21 mouse cellular contexts compared by ENCODE assay signal in the genomic region with DNA sequence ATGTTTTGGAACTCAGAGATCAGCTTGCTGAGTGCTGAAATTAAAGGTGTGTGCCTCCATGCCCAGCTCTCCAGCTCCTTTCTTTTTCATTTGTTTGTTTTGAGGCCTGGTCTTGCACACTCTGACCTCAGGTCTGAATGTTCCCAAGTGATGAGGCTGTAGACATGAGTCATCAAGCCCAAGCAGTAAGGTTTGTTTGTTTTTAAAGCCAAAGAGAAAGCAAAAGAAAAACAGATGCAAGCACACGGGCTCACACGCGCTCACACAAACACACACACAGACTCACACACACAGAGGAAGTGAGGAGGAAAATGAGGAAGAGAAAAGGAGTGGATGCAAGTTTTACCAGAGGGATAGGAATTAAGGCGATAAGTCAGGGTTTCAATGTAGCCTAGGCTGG. TPM values are rescaled to one million over a fixed set of nuclear protein-coding genes. Genes with fewer than 3 reads are reported as not detected.
DNase-seq lines count a peak whose midpoint lies in the region; ATAC-seq and TF ChIP-seq lines count a peak whose summit lies in the region.
"Had no signal": no experiment of that assay in that cellular context is flagged by ENCODE, and none has a peak within 500 bp of the region (broad histone marks: within the 10 kb centered on the region; RNA-seq: fewer than 3 reads in every experiment).

No protein-coding gene starts in this region.

- H3K27ac ChIP-seq in liver, adult 2 months (replicated peaks; ENCODE audit: insufficient read depth, low read depth, low read length), result peak overlapping the region; percentile 44
- no peak overlapping the region; the same call in 1 of the 2 replicates for H3K27ac ChIP-seq in liver, embryonic 12.5 days
- peak overlapping the region; percentile 15; the same call in 1 of the 2 replicates for H3K27ac ChIP-seq in bone marrow macrophage, adult 2 months (ENCODE audit: insufficient read depth, low read depth, low read length)
- H3K27ac ChIP-seq in small intestine, adult 2 months (ENCODE audit: insufficient read depth, low read depth, low read length), result peak overlapping the region; percentile 16; the same call in 1 of the 2 replicates
- H3K27ac ChIP-seq in embryonic facial prominence, embryonic 10.5 days (replicated peaks), result no peak overlapping the region
- H3K27ac ChIP-seq in hindbrain, embryonic 11.5 days (ENCODE audit: low read depth, low read length), result no peak overlapping the region
- H3K27ac ChIP-seq: embryonic facial prominence, embryonic 13.5 days; heart, adult 2 months; hindbrain, embryonic 12.5 days; limb, embryonic 12.5 days; midbrain, embryonic 13.5 days; neural tube, embryonic 13.5 days had no signal

- H3K4me3 ChIP-seq in liver, adult 2 months (ENCODE audit: insufficient read depth, low read depth, low read length), result no peak overlapping the region
- H3K4me3 ChIP-seq in liver, embryonic 12.5 days, result no peak overlapping the region
- H3K4me3 ChIP-seq in bone marrow macrophage, adult 2 months (ENCODE audit: insufficient read depth, low read length), result no peak overlapping the region
- no peak overlapping the region for H3K4me3 ChIP-seq in small intestine, adult 2 months (ENCODE audit: low read depth, low read length)
- H3K4me3 ChIP-seq in embryonic facial prominence, embryonic 10.5 days, result no peak overlapping the region
- no peak overlapping the region for H3K4me3 ChIP-seq in hindbrain, embryonic 11.5 days (ENCODE audit: low read depth, low read length)
- H3K4me3 ChIP-seq: embryonic facial prominence, embryonic 13.5 days; heart, adult 2 months; hindbrain, embryonic 12.5 days; limb, embryonic 12.5 days; midbrain, embryonic 13.5 days; neural tube, embryonic 13.5 days had no signal

- no peaks in the 10 kb centered on the region for H3K79me2 ChIP-seq in liver, adult 2 months (ENCODE audit: control insufficient read depth, insufficient read depth, low read length)

- peaks cover 65% of the 10 kb centered on the region for H3K36me3 ChIP-seq in liver, adult 2 months (ENCODE audit: control insufficient read depth, insufficient read depth, low read length)
- peaks cover 96% of the 10 kb centered on the region for H3K36me3 ChIP-seq in liver, embryonic 12.5 days
- H3K36me3 ChIP-seq in small intestine, adult 2 months (ENCODE audit: control insufficient read depth, insufficient read depth, low read length), result peaks cover 71% of the 10 kb centered on the region
- H3K36me3 ChIP-seq in embryonic facial prominence, embryonic 10.5 days (replicated peaks), result peaks cover 98% of the 10 kb centered on the region
- peaks cover 5% of the 10 kb centered on the region for H3K36me3 ChIP-seq in hindbrain, embryonic 11.5 days (ENCODE audit: control insufficient read depth, insufficient read depth, low read length)

- no peak for TF ChIP-seq POLR2A in liver, adult 2 months (IDR thresholded peaks at IDR 0.05; ENCODE audit: extremely low read depth, insufficient read depth, low read length)
- TF ChIP-seq POLR2A in bone marrow macrophage, adult 2 months (IDR thresholded peaks at IDR 0.05; ENCODE audit: borderline replicate concordance, low read depth, low read length), result no peak
- TF ChIP-seq POLR2A in small intestine, adult 2 months (IDR thresholded peaks at IDR 0.05; ENCODE audit: low read depth, low read length), result no peak

- no peaks in the 10 kb centered on the region for H3K9me3 ChIP-seq in liver, embryonic 12.5 days (replicated peaks)
- no peaks in the 10 kb centered on the region for H3K9me3 ChIP-seq in embryonic facial prominence, embryonic 10.5 days
- no peaks in the 10 kb centered on the region for H3K9me3 ChIP-seq in hindbrain, embryonic 11.5 days (ENCODE audit: control insufficient read depth, low read length)
- H3K9me3 ChIP-seq: embryonic facial prominence, embryonic 13.5 days; hindbrain, embryonic 12.5 days; limb, embryonic 12.5 days; midbrain, embryonic 13.5 days; neural tube, embryonic 13.5 days had no signal

- no peak overlapping the region for H3K9ac ChIP-seq in liver, adult 2 months (ENCODE audit: low read depth, low read length)
- no peak overlapping the region for H3K9ac ChIP-seq in liver, embryonic 12.5 days
- no peak overlapping the region for H3K9ac ChIP-seq in hindbrain, embryonic 11.5 days (ENCODE audit: low read depth, low read length)
- H3K9ac ChIP-seq: embryonic facial prominence, embryonic 13.5 days; hindbrain, embryonic 12.5 days; limb, embryonic 12.5 days; midbrain, embryonic 13.5 days; neural tube, embryonic 13.5 days had no signal

- H3K4me2 ChIP-seq in liver, embryonic 12.5 days, result no peak overlapping the region
- H3K4me2 ChIP-seq in hindbrain, embryonic 11.5 days (replicated peaks; ENCODE audit: low read depth, low read length), result no peak overlapping the region
- H3K4me2 ChIP-seq: embryonic facial prominence, embryonic 13.5 days; hindbrain, embryonic 12.5 days; limb, embryonic 12.5 days; midbrain, embryonic 13.5 days; neural tube, embryonic 13.5 days had no signal

- no peaks in the 10 kb centered on the region for H3K27me3 ChIP-seq in liver, adult 2 months (ENCODE audit: control insufficient read depth, insufficient read depth, low read length)
- no peaks in the 10 kb centered on the region for H3K27me3 ChIP-seq in liver, embryonic 12.5 days (replicated peaks)
- H3K27me3 ChIP-seq in small intestine, adult 2 months (ENCODE audit: control insufficient read depth, insufficient read depth, low read length), result no peaks in the 10 kb centered on the region
- H3K27me3 ChIP-seq in embryonic facial prominence, embryonic 10.5 days (replicated peaks; ENCODE audit: low read depth, poor library complexity, severe bottlenecking), result no peaks in the 10 kb centered on the region
- H3K27me3 ChIP-seq in hindbrain, embryonic 11.5 days (ENCODE audit: control insufficient read depth, insufficient read depth, low read length), result no peaks in the 10 kb centered on the region
- H3K27me3 ChIP-seq: embryonic facial prominence, embryonic 13.5 days; hindbrain, embryonic 12.5 days; limb, embryonic 12.5 days; midbrain, embryonic 13.5 days; neural tube, embryonic 13.5 days had no signal

- no peak for TF ChIP-seq CTCF in liver, adult 2 months (IDR thresholded peaks at IDR 0.05; ENCODE audit: low read depth, low read length)
- no peak for TF ChIP-seq CTCF in bone marrow macrophage, adult 2 months (IDR thresholded peaks at IDR 0.05; ENCODE audit: low read depth, low read length)
- no peak for TF ChIP-seq CTCF in small intestine, adult 2 months (IDR thresholded peaks at IDR 0.05; ENCODE audit: extremely low read depth, insufficient read length, insufficient replicate concordance, low read depth, low read length)

- no peak for ATAC-seq in liver, embryonic 12.5 days
- ATAC-seq in hindbrain, embryonic 11.5 days (ENCODE audit: low FRiP score), result no peak
- ATAC-seq: forebrain, embryonic 14.5 days; inflammation-experienced regulatory T-cells, adult 6 months; midbrain, embryonic 13.5 days had no signal

- 25% methylated on average over 4 of the region's 4 CpGs for WGBS in liver, adult 2 months
- WGBS in liver, embryonic 12.5 days (ENCODE audit: insufficient replicate concordance), result 86% methylated on average over 4 of the region's 4 CpGs
- WGBS in small intestine, adult 2 months, result 65% methylated on average over 4 of the region's 4 CpGs
- WGBS in embryonic facial prominence, embryonic 10.5 days, result 86% methylated on average over 4 of the region's 4 CpGs
- WGBS in hindbrain, embryonic 11.5 days, result 91% methylated on average over 4 of the region's 4 CpGs

- DNase-seq in liver, adult 2 months (ENCODE audit: extremely low read depth, low read depth, low spot score), result peak; percentile 63
- DNase-seq in 416B (ENCODE audit: low read depth), result peak; percentile 64
- no peak for DNase-seq in embryonic facial prominence, embryonic 10.5 days (ENCODE audit: low spot score)
- DNase-seq in hindbrain, embryonic 11.5 days (ENCODE audit: low spot score), result no peak
- DNase-seq: cerebellum, adult 9-10 months; gastrocnemius, postnatal 10 days; heart, adult 2 months; kidney, adult 9 months; kidney, postnatal 25 days; spleen, adult 18-20 months; thymus, adult 18-20 months had no signal

- H3K4me1 ChIP-seq in liver, adult 2 months (ENCODE audit: control insufficient read depth, insufficient read depth, low read length), result peaks cover 8% of the 10 kb centered on the region
- no peaks in the 10 kb centered on the region for H3K4me1 ChIP-seq in liver, embryonic 12.5 days
- peaks cover 6% of the 10 kb centered on the region for H3K4me1 ChIP-seq in bone marrow macrophage, adult 2 months (ENCODE audit: control insufficient read depth, insufficient read depth, low read length)
- H3K4me1 ChIP-seq in small intestine, adult 2 months (ENCODE audit: control insufficient read depth, insufficient read depth, insufficient read length, low read length), result no peaks in the 10 kb centered on the region
- no peaks in the 10 kb centered on the region for H3K4me1 ChIP-seq in embryonic facial prominence, embryonic 10.5 days
- no peaks in the 10 kb centered on the region for H3K4me1 ChIP-seq in hindbrain, embryonic 11.5 days (replicated peaks; ENCODE audit: control insufficient read depth, insufficient read depth, low read length)
- H3K4me1 ChIP-seq: embryonic facial prominence, embryonic 13.5 days; hindbrain, embryonic 12.5 days; limb, embryonic 12.5 days; midbrain, embryonic 13.5 days; neural tube, embryonic 13.5 days had no signal

RNA-seq across cellular contexts. Expression of gene Cdk2ap1, which starts 14.3 kb away (rescaled TPM):
- 13.4 and 14.2 TPM in 2 replicates for total RNA-seq in liver, adult 2 months (2014; rRNA removed)
- polyA plus RNA-seq in liver, adult 2 months (2012; rRNA removed), result 33.5 and 38.2 TPM in 2 replicates
- 91.0 and 104 TPM in 2 replicates for polyA plus RNA-seq in liver, embryonic 12.5 days (2016; fragmentation: Nextera tagmentation; extraction: Ambion mirVana)
- 88.0 and 92.2 TPM in 2 replicates for polyA plus RNA-seq in bone marrow macrophage, adult 2 months (2012; ENCODE audit: insufficient read depth, insufficient read length, missing spikeins)
- polyA plus RNA-seq in small intestine, adult 2 months (2012; rRNA removed), result 27.4 and 52.8 TPM in 2 replicates
- polyA plus RNA-seq in embryonic facial prominence, embryonic 10.5 days (2016; fragmentation: Nextera tagmentation; extraction: Ambion mirVana), result 72.0 and 78.0 TPM in 2 replicates
- polyA plus RNA-seq in hindbrain, embryonic 11.5 days (2014; fragmentation: Nextera tagmentation; extraction: Ambion mirVana), result 155 and 243 TPM in 2 replicates

RNA-seq across cellular contexts. Expression of gene Sbno1, which starts 48.7 kb away (rescaled TPM):
- total RNA-seq in liver, adult 2 months (2014; rRNA removed), result 33.1 and 36.6 TPM in 2 replicates
- polyA plus RNA-seq in liver, adult 2 months (2012; rRNA removed), result 7.2 and 8.1 TPM in 2 replicates
- polyA plus RNA-seq in liver, embryonic 12.5 days (2016; fragmentation: Nextera tagmentation; extraction: Ambion mirVana), result 60.1 and 65.7 TPM in 2 replicates
- polyA plus RNA-seq in bone marrow macrophage, adult 2 months (2012; ENCODE audit: insufficient read depth, insufficient read length, missing spikeins), result 57.5 and 59.2 TPM in 2 replicates
- polyA plus RNA-seq in small intestine, adult 2 months (2012; rRNA removed), result 5.9 and 8.1 TPM in 2 replicates
- 98.3 and 103 TPM in 2 replicates for polyA plus RNA-seq in embryonic facial prominence, embryonic 10.5 days (2016; fragmentation: Nextera tagmentation; extraction: Ambion mirVana)
- polyA plus RNA-seq in hindbrain, embryonic 11.5 days (2014; fragmentation: Nextera tagmentation; extraction: Ambion mirVana), result 92.9 and 116 TPM in 2 replicates

RNA-seq across cellular contexts. Expression of gene 2810006K23Rik, which starts 49.3 kb away (rescaled TPM):
- total RNA-seq in liver, adult 2 months (2014; rRNA removed), result 6.3 and 7.3 TPM in 2 replicates
- 5.1 and 5.3 TPM in 2 replicates for polyA plus RNA-seq in liver, adult 2 months (2012; rRNA removed)
- 10.2 and 10.5 TPM in 2 replicates for polyA plus RNA-seq in liver, embryonic 12.5 days (2016; fragmentation: Nextera tagmentation; extraction: Ambion mirVana)
- polyA plus RNA-seq in bone marrow macrophage, adult 2 months (2012; ENCODE audit: insufficient read depth, insufficient read length, missing spikeins), result 12.4 and 12.5 TPM in 2 replicates
- 1.5 and 1.9 TPM in 2 replicates for polyA plus RNA-seq in small intestine, adult 2 months (2012; rRNA removed)
- 20.9 and 25.2 TPM in 2 replicates for polyA plus RNA-seq in embryonic facial prominence, embryonic 10.5 days (2016; fragmentation: Nextera tagmentation; extraction: Ambion mirVana)
- polyA plus RNA-seq in hindbrain, embryonic 11.5 days (2014; fragmentation: Nextera tagmentation; extraction: Ambion mirVana), result 17.4 and 19.7 TPM in 2 replicates

RNA-seq across cellular contexts. Expression of gene Mphosph9, which starts 49.4 kb away (rescaled TPM):
- 2.3 and 3.4 TPM in 2 replicates for total RNA-seq in liver, adult 2 months (2014; rRNA removed)
- 0.54 and 1.1 TPM in 2 replicates for polyA plus RNA-seq in liver, adult 2 months (2012; rRNA removed)
- polyA plus RNA-seq in liver, embryonic 12.5 days (2016; fragmentation: Nextera tagmentation; extraction: Ambion mirVana), result 8.5 and 8.7 TPM in 2 replicates
- polyA plus RNA-seq in bone marrow macrophage, adult 2 months (2012; ENCODE audit: insufficient read depth, insufficient read length, missing spikeins), result 4.2 and 7.2 TPM in 2 replicates
- 0.76 and 1.4 TPM in 2 replicates for polyA plus RNA-seq in small intestine, adult 2 months (2012; rRNA removed)
- polyA plus RNA-seq in embryonic facial prominence, embryonic 10.5 days (2016; fragmentation: Nextera tagmentation; extraction: Ambion mirVana), result 19.0 and 21.2 TPM in 2 replicates
- 15.5 and 20.5 TPM in 2 replicates for polyA plus RNA-seq in hindbrain, embryonic 11.5 days (2014; fragmentation: Nextera tagmentation; extraction: Ambion mirVana)

Comparison
In these comparisons a context has a peak if more than half of its experiments do, and no peak if none do; other contexts are left out.
1. H3K27ac ChIP-seq: peak in liver, adult 2 months (single experiment), bone marrow macrophage, adult 2 months (single experiment) and small intestine, adult 2 months (single experiment); none in liver, embryonic 12.5 days (single experiment), embryonic facial prominence, embryonic 10.5 days (single experiment) and hindbrain, embryonic 11.5 days (single experiment).
2. DNase-seq: peak in liver, adult 2 months (single experiment) and 416B (single experiment); none in embryonic facial prominence, embryonic 10.5 days (single experiment) and hindbrain, embryonic 11.5 days (single experiment).